Mouse (Mus musculus): Measurements from ENCODE around the gene Adgrg7.

GRCm38 (mm10) chr16:56690715-56691114 is 104.9 kb downstream of the Adgrg7 start:
- TF ChIP-seq CTCF (IDR thresholded peaks at IDR 0.05; ENCODE audit: insufficient read depth, low read length): no peak
- no peak for TF ChIP-seq POLR2A (IDR thresholded peaks at IDR 0.05; ENCODE audit: borderline replicate concordance, extremely low read depth, low read depth, low read length)
